Mouse (Mus musculus) bone marrow macrophage, adult 2 months (primary cell): ENCODE measurements around the gene Cd9.

Experiments
- CTCF ChIP-seq: IDR thresholded peaks from 2 replicates; pipeline ENCODE4 v1.5.1; 2012; ENCODE audit warnings: low read depth, mild to moderate bottlenecking, low read length, moderate library complexity
- POLR2A ChIP-seq: IDR thresholded peaks from 2 replicates; pipeline ENCODE4 v1.6.1; 2012; ENCODE audit warnings: mild to moderate bottlenecking, low read depth, low read length, borderline replicate concordance

DNA sequence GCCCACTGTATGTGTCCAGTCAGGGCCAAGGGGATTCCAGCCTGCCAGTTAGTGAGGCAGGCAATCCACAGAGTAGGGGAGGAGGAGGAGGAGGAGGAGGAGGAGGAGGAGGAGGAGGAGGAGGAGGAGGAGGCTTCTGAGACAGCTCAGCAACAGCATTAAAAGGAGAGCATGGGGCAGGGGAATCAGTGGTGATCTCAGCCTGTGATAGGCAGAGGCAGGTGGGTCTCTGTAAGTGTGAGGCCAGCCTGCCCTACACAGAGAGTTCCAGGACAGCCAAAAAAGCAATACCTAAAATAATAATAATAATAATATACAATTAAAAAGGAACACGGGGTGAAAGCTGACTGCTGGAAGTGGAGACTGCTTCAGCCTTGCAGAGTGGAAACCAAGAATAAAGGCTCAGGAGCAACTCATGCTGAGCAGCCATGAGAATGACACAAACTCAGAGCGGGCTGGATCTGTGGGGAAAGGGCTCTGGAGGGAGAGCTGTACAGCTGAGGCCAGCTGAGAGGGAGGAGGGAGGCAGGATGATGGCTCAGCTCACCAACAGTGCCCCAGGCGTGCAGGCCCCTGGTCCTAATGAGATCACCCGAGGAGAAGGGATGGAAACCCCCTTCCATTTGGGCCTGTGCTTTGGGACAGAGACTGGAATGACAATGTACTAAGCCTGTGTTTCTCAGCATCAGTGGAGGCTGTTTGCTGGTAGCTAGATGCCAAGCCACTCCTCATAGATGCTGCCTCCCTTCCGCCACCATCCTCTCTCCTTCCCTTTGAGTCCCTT, 59.7 kb downstream of the Cd9 start:
- TF ChIP-seq CTCF (no peak), POLR2A (no peak)
